Mouse (Mus musculus): Measurements from ENCODE around the gene Six6.

DNA sequence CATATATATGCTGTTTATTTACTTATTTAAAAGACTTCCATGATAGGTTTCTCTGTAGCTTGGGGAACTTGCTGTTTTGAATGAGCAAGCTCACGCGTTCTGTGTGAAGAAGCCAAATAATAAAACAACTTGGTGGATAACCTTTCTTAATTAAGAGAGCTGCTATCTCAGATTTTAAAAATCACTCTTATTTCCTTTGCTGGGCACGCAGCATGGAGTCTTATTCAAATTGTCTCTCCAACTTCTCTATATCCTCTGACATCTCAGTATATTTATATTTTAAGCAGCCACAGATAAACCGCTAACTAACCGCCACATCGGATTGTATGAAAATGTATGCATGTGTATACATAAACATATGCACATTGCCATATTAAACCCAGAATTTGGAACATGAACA, 2.5 kb downstream of the Six6 start:
- TF ChIP-seq CTCF (IDR thresholded peaks at IDR 0.05; ENCODE audit: low read depth, low read length) (no peak), GATA1 (IDR thresholded peaks at IDR 0.05; ENCODE audit: borderline replicate concordance, low read length) (no peak), TAL1 (conservative IDR thresholded peaks at IDR 0.05; ENCODE audit: low read depth, low read length) (no peak), POLR2AphosphoS5 (IDR thresholded peaks at IDR 0.05; ENCODE audit: insufficient replicate concordance, low read depth, low read length) (no peak)

Data from G1E (cell line).